Mouse (Mus musculus): ENCODE data around the gene Gm10644.

Gm10644 gene

GRCm38 (mm10) chr8:83934222-83934621 is 20.8 kb downstream of the Gm10644 start:
- peak; percentile 7 for DNase-seq

DNA sequence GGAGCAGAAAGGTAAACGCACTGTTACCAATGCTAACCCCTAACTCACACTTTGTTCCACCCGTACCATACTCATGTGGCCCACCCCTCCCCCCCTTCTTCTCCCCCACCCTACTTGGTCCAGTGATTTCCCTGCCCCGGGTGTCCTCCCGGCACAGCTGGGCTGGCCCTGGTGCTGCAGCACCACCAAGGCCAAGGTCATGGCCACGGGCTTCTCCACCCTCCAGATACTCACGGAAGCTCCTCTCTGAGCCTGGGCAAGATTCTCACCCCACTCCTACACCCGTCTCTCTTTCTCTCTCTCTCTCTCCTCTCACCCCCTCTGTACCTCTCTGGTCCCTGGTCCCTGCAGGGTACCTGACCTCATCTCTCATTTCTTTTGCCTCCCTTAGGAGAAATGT is 28.7 kb downstream of the Gm10644 start:
- no peak for DNase-seq

DNA sequence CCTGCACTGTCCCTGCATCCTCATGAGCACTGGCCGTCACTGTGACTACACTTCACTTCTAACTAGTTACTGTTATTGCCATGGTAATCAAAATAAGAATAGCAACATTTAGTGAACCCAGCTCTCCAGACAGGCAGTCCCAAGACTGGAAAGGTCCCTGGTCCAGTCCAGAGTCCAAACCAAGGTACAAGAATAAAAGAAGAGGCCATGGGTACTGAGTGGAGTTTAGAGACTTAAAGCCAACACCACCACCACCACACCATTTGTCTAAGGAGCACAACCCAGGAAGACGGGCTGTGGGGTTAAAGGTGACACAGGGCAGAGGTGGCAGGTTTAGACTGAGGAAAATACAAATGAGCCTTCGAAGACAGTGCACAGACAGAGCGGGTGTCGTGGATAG is 30.4 kb downstream of the Gm10644 start:
- DNase-seq: no peak

DNA sequence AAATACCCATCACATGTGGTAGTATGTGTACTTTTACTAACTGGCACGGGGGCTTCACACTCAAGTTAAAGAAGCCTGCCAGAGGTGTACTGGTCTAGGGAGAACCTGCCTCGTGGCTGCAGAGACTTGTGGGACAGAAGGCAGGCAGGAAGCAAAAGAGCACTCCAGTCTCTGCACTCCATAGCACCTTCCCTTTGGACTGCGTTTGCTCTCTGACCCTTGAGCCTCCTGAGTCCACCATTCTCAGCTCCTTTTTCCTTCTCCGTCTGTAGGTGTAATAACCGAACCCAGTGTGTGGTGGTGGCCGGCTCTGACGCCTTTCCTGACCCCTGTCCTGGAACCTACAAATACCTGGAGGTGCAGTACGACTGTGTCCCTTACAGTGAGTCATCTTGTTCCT is 32.3 kb downstream of the Gm10644 start:
- no peak for DNase-seq

DNA sequence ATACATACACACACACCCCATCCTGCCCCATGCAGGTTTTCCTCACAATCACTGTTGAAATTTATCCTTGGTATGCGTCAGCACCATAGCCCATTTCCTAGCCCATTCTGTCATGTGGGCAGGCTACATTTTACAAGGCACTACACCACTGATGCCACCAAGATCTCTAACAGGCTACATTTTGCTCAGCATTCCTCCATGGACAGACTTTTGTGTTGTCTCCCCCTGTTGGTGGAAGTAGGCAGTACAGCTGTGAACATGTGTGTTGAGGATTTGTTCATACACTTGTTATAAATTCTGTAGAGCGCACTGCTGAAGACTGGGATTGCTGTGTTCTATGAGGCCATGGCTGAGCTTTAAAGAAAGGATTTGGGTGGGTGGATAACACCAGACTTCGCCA is 33.4 kb downstream of the Gm10644 start:
- peak; percentile 63 for DNase-seq

GRCm38 (mm10) chr8:83917566-83917965 is 37.4 kb downstream of the Gm10644 start:
- no peak for DNase-seq

DNA sequence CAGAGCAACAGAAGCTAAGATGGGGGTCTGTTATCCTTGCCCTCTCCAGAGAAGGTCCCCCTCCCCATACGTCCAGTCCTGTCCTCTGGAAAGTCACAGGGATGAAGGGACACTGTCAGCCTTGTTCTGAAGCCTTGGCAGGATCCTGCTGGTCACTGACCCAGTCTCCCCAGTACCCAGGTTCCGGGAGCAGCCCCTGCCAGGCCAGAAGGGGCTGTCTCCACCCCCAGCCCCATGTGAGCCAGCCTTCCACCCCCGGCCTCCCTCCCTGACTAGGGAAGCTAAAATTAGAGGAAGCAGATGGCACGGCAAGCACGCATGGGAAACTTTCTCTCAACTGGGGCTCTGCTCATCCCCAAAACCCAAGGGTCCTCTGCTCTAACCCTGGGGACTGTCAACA is 39.0 kb downstream of the Gm10644 start:
- DNase-seq: no peak

GRCm38 (mm10) chr8:83914860-83915259 is 40.1 kb downstream of the Gm10644 start:
- no peak for DNase-seq

- no peak for DNase-seq
These were observed 40.8 kb downstream of the Gm10644 start for GRCm38 (mm10) chr8:83914232-83914631.

DNA sequence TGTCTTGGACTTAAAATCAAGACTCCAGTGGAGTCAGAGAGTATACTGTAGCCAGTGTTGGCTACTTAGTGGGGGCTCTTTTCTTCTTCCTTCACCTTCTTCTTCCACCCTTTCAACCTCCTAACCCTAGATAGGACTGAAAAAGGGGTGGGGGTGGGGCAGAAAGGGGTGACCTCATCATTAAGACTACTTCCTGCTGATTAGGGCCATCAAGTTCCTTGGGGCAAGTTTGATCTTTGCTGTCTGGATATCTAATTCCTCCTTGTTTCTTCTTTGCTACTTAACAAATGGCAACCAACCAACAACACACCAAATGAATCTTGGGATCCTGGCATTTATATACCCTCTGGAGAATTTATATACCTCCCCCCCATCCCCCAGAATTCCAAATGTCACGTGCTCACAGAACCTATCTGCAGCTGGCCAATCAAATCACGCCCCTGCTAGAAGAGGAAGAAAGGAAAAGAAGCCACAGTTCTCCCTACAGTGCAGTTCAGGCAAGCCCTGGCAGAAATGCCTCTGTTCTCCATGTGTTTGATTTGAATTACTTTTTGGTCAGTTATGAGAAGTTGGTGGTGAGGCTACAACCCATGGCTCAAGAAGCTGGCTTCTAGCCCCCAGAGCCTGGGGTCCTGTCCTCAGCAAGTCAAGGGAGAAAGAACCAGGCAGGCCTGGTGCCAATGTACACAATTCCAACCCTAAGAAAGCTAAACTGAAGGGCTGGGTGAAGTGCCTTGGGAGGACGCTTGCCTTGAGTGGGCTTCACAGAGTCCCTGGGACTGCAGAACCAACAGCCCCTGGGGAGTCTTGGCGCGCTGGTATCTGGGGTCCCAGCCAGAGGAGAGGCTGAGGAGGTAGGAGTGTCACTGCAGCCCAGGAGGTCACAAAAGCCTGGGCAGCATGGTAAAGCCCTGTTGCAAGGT is 42.9 kb downstream of the Gm10644 start:
- DNase-seq: no peak

DNA sequence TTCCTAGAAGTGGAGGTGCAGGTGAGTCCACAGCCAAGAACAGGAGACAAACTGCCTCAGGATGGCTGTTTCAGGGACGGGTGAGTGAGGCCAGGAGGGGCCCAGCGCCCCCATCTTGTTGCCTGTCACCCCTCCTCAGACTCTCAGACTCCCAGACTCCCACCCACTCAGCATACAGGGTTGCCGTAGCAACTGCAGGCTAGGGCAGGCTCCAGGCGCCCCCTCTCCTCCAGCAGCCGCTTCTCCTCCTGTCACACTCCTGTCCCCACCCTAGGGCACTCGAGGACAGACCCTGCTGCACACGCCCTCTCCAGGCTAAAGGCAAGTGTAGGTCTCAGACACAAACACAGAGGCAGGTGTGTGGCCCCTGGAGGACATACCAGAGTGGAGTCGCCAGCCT is 45.7 kb downstream of the Gm10644 start:
- DNase-seq: no peak

GRCm38 (mm10) chr8:83908583-83908982 is 46.4 kb downstream of the Gm10644 start:
- DNase-seq: no peak

DNA sequence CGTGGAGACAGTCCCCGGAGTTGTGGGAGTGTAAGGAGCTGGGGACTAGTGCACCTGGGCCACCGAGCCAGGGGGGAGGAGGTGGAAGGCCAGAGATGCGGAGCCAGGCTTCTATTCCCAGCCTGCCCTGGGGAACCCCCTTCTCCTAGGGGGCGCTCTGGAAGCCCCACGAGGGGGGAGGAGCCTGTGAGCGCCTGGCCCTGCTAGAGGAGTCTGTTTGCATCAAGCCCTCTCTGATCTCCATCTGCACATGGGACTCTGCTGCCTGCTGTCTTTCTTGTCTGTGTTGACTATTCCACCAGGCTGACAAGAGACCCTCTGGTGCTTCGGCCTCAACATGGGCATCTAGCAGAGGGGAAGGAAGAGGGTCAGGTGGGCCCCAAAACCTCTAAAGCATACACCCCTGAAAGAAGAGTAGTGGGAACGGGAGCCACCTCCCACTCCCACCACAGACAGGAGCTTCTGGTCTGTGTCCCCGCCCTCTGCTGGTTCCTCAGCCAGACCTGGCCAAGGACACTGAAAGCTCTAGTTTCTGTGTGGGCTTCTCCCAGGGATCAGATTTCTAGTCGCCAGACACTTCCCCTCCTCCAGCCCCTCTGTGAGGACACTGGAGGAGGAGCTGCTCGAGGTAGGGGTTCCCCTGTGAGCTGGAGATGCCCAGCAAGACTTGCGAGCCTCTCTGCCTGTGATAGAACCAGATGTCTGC is 51.9 kb downstream of the Gm10644 start:
- DNase-seq: peak; percentile 73

GRCm38 (mm10) chr8:83901566-83902485 is 53.2 kb downstream of the Gm10644 start:
- DNase-seq: peak; percentile 70

GRCm38 (mm10) chr8:83900957-83901270 is 54.1 kb downstream of the Gm10644 start:
- peak; percentile 83 for DNase-seq

DNA sequence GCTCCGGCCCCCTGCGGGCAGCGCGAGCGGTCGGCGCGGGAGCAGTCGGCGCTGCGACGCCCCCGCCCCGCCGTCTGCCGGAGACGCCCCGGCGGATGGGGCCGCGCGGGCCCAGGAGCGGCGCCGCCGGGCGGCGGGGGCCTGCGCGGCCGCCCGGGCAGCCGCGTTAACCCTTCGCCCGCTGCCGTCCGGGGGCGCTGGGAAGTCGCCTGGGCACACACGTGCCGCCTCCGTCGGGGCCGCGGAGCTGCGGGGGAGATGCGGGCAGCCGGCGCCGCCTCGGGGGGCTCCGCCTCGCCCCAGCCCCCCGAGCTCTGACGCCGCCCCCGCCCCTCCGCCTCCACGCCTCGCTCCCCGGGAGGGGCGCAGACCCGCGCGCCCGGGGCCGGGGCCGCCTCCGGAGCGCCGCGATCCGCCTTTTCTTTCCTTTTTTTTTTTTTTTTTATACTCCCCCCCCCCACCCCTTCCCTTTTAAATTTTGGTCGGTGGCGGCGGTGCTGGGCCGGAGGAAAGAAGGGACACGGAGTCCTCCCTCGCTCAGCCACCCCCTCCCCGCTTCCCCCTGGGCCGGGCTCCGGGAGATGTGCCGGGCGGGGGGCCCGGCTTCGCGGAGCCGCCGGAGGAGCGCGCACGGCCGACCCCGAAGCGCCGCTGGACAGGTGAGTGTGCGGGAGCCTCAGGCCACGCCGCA is 54.6 kb downstream of the Gm10644 start:
- DNase-seq: no peak

- peak; percentile 99 for DNase-seq
These were observed 55.4 kb downstream of the Gm10644 start, which contains the start of gene Adgrl1 for GRCm38 (mm10) chr8:83899363-83900252. Gene Adgrl1, plus strand, starts transcription at chr8:83900105.

DNA sequence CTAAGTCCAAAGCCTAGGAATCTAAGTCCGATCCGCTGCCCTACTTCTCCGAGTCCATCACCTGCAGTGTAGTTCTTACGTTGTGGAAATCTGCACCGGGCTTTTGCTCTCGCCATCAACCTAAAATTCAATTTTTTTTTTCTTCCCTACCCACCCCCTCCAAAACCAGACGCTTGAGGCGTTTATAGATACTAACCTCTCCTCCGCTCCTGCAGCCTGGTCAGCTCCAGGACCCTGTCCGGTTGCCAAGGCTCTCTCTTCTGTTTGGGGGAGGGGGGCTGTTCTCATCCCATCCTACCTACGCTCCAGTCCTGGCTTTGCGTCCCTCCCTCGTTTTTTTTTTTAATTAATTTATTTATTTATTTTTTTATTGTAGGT is 56.0 kb downstream of the Gm10644 start:
- DNase-seq: peak; percentile 95

DNA sequence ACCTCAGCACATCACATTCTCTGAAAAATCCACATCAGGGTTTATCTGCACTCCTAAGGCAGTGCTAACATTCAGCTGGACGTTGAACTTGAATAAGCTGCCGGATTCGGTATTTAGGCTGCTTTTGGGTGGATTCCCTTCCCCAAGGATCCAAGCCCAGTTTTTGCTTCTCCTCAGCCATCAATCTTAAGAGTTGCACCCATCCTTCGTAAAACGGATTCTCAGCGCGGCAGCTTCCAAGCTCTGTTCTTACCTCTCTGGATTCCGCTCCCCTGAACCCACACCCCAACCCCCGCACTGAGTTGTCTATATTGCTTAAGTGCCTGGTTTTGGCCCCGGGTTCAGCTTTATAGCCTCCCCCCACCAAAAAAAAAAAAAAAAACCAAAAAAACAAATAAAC is 56.5 kb downstream of the Gm10644 start:
- peak; percentile 75 for DNase-seq

DNA sequence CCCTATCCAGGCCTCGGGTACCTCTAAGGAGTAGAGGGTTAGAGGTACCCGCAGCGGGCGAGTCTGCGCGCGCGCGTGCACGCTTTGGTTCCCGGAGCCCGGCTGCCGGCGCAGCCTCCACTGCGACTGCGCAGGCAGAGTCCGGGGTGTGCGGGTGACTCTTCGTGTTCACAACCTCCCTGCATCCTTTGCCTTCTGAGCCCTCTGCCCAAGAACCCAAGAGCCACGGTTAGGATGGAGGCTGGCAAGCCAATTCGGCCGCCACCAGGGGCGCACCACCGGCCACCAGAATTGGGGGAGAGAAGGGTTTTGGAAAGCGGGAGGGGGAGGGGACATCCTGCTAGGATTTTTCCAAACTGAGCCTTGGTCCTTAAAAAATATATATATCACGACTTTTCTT is 57.8 kb downstream of the Gm10644 start:
- peak; percentile 89 for DNase-seq

GRCm38 (mm10) chr8:83896461-83896860 is 58.5 kb downstream of the Gm10644 start:
- no peak for DNase-seq
